Mouse (Mus musculus): ENCODE measurements around the gene Dbh.

GRCm38 (mm10) chr2:27229481-27230105 is 64.6 kb downstream of the Dbh start:
- no peak for TF ChIP-seq POLR2A (IDR thresholded peaks at IDR 0.05; ENCODE audit: borderline replicate concordance, insufficient read depth, low read length)
- TF ChIP-seq CTCF (IDR thresholded peaks at IDR 0.05; ENCODE audit: borderline replicate concordance, insufficient read depth, low read depth, low read length), result no peak
